Mouse (Mus musculus) testis, adult 2 months (tissue): Measurements from ENCODE around the gene Lif. TPM values are rescaled to one million over a fixed set of nuclear protein-coding genes. Genes with fewer than 3 reads are reported as not detected.
A peak's percentile ranks its signal among the peaks of the same experiment; 100 is the strongest.

Experiments
- H3K27ac ChIP-seq: fragments of 200-500 bp; 2 replicates; pipeline ENCODE4 v1.5.1; 2012; ENCODE audit warnings: low read depth, low read length; ENCODE audit not compliant: control insufficient read depth, insufficient read depth
- H3K27me3 ChIP-seq: fragments of 200-500 bp; 2 replicates; pipeline ENCODE4 v1.6.1; 2012; ENCODE audit warnings: mild to moderate bottlenecking, low read length, moderate library complexity; ENCODE audit not compliant: control insufficient read depth, insufficient read depth
- H3K36me3 ChIP-seq: fragments of 200-500 bp; 2 replicates; pipeline ENCODE4 v1.6.1; 2012; ENCODE audit warnings: mild to moderate bottlenecking, low read length; ENCODE audit not compliant: control insufficient read depth, insufficient read depth
- H3K4me1 ChIP-seq: fragments of 200-500 bp; 2 replicates; pipeline ENCODE4 v1.6.1; 2012; ENCODE audit warnings: low read length; ENCODE audit not compliant: control insufficient read depth, insufficient read depth
- H3K4me3 ChIP-seq: fragments of 200-500 bp; 2 replicates; pipeline ENCODE4 v1.5.1; 2012; ENCODE audit warnings: low read depth, mild to moderate bottlenecking, low read length, moderate library complexity, mixed read lengths; ENCODE audit not compliant: control insufficient read depth
- CTCF ChIP-seq: fragments of 200-500 bp; IDR thresholded peaks from 2 replicates; pipeline ENCODE4 v1.5.1; 2012; ENCODE audit warnings: low read depth, mild to moderate bottlenecking, inconsistent platforms, low read length, moderate library complexity; ENCODE audit not compliant: control insufficient read depth, insufficient read depth, insufficient replicate concordance
- POLR2A ChIP-seq: fragments of 200-500 bp; IDR thresholded peaks from 2 replicates; pipeline ENCODE4 v1.6.1; 2012; ENCODE audit warnings: low read depth, mild to moderate bottlenecking, inconsistent platforms, low read length, moderate library complexity; ENCODE audit not compliant: control insufficient read depth
- polyA plus RNA-seq: library from polyadenylated mRNA; depleted of rRNA; stranded (reverse); fragments of >200 nt; gene quantifications from 2 replicates; pipeline ENCODE4 v1.2.3, GENCODE M21; 2012

The Lif gene
- polyA plus RNA-seq, 1 experiment: 0.21 TPM

- H3K36me3 ChIP-seq: no peaks in the 10 kb centered on the region; the same call in 1 of the 2 replicates
- peaks cover 20% of the 10 kb centered on the region for H3K4me1 ChIP-seq
- no peak overlapping the region for H3K4me3 ChIP-seq
- no peaks in the 10 kb centered on the region for H3K27me3 ChIP-seq
- TF ChIP-seq POLR2A (peak; percentile 14; the same call in 1 of the 2 replicates), CTCF (no peak)
- peak overlapping the region; percentile 22; the same call in 1 of the 2 replicates for H3K27ac ChIP-seq
These were observed 40.9 kb upstream of the Lif start for GRCm38 (mm10) chr11:4216248-4217000.

GRCm38 (mm10) chr11:4217914-4218629 is 39.3 kb upstream of the Lif start, which contains the start of gene Castor1:
Castor1 (plus strand) TSS chr11:4218225.
- Histone ChIP-seq H3K27ac (peak within 1 kb of the TSS; percentile 52; the same call in 1 of the 2 replicates), H3K27me3 (no peaks in the 10 kb centered on the region), H3K36me3 (no peaks in the 10 kb centered on the region; the same call in 1 of the 2 replicates), H3K4me1 (peaks cover 20% of the 10 kb centered on the region), H3K4me3 (peak within 1 kb of the TSS; percentile 83)
- peak; percentile 25; the same call in 1 of the 2 replicates for TF ChIP-seq POLR2A
- no peak for TF ChIP-seq CTCF

GRCm38 (mm10) chr11:4218637-4219036 is 38.7 kb upstream of the Lif start:
- TF ChIP-seq CTCF (no peak), POLR2A (no peak)
- peak overlapping the region; percentile 8; the same call in 1 of the 2 replicates for H3K27ac ChIP-seq
- H3K4me3 ChIP-seq: peak overlapping the region; percentile 83
- no peaks in the 10 kb centered on the region for H3K36me3 ChIP-seq
- H3K4me1 ChIP-seq: peaks cover 18% of the 10 kb centered on the region
- H3K27me3 ChIP-seq: no peaks in the 10 kb centered on the region

GRCm38 (mm10) chr11:4219317-4219751 is 38.0 kb upstream of the Lif start:
- Histone ChIP-seq H3K4me3 (no peak overlapping the region), H3K27ac (no peak overlapping the region), H3K4me1 (peaks cover 18% of the 10 kb centered on the region), H3K36me3 (no peaks in the 10 kb centered on the region), H3K27me3 (no peaks in the 10 kb centered on the region)
- TF ChIP-seq CTCF (peak; percentile 27; the same call in 1 of the 2 replicates), POLR2A (no peak)

DNA sequence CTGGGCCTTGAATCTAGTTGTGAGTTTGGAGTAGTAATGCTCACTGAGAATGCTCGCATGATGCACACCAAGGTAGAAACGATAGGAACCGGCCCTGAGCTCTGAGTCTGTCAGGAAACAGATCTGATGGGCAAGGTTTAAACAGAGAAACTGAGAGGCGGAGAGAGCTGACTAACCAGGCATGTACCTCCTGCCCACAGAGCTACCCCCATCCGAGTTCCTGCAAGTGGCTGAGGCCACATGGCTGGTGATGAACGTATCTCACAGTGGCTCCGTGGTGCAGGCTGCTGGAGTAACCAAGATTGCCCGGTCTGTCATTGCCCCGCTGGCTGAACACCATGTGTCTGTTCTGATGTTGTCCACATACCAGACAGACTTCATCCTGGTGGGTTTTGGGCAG is 37.4 kb upstream of the Lif start:
- Histone ChIP-seq H3K36me3 (no peaks in the 10 kb centered on the region), H3K27ac (no peak overlapping the region), H3K4me3 (no peak overlapping the region), H3K27me3 (no peaks in the 10 kb centered on the region), H3K4me1 (peaks cover 18% of the 10 kb centered on the region)
- TF ChIP-seq CTCF: no peak
- no peak for TF ChIP-seq POLR2A

- Histone ChIP-seq H3K27ac (no peak overlapping the region), H3K4me1 (peaks cover 18% of the 10 kb centered on the region)
- peak; percentile 92 for TF ChIP-seq CTCF
- no peak for TF ChIP-seq POLR2A
These were observed 36.6 kb upstream of the Lif start for GRCm38 (mm10) chr11:4220443-4221400.

More at GRCm38 (mm10) chr11:4220443-4221400, 36.6 kb upstream of the Lif start:
- no peaks in the 10 kb centered on the region for H3K36me3 ChIP-seq
- H3K4me3 ChIP-seq: peak overlapping the region; percentile 12; the same call in 1 of the 2 replicates
- H3K27me3 ChIP-seq: no peaks in the 10 kb centered on the region
